Mouse (Mus musculus): Measurements from ENCODE around the gene Hmgn2. TPM values are rescaled to one million over a fixed set of nuclear protein-coding genes. Genes with fewer than 3 reads are reported as not detected.

The Hmgn2 gene
- polyA plus RNA-seq (2014; fragmentation: Illumina TruSeq; extraction: RNeasy Lipid Tissue Mini Kit (QIAGEN cat#74804)), result 1,094 TPM

DNA sequence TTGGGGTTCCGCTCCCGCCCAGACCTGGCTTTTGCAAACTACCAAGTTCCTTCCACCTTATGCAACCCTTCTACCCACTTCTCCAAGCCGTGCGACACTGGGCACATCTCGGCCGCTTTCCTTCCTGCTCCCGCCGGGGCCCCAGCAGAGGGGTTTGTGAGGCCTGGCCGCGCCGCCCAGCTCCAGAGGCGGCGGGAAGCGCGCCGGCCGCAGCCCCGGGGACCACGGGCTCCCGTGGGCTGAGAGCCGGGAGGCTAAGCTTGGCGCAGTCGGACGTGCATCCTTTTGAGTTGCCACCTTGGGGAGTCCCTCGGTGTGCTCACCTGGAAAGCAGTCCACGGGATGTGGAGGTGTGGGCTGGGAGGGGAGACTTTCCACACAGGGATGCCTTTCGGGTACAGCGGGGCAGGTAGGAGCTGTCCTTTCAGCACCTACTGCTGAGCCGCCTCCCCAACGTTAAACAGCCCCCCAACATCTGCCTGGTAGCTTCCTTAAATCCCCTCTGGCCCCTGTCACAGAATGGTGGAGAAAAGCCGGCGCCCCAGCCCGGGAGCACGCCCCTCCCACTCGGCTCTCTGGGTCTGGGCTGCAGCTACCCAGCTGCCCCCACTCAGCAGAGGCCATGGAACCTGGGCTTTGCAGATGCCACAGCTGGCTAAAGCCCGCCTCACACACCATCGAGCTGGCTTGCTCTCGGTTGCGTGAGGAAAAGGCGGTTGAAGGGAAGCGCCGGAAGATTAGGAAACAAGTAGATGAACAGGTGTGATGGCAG, at the start of gene Hmgn2:
Gene Hmgn2 (minus strand): TSS at position 501 of the 772 bp plus-strand sequence.

DNA sequence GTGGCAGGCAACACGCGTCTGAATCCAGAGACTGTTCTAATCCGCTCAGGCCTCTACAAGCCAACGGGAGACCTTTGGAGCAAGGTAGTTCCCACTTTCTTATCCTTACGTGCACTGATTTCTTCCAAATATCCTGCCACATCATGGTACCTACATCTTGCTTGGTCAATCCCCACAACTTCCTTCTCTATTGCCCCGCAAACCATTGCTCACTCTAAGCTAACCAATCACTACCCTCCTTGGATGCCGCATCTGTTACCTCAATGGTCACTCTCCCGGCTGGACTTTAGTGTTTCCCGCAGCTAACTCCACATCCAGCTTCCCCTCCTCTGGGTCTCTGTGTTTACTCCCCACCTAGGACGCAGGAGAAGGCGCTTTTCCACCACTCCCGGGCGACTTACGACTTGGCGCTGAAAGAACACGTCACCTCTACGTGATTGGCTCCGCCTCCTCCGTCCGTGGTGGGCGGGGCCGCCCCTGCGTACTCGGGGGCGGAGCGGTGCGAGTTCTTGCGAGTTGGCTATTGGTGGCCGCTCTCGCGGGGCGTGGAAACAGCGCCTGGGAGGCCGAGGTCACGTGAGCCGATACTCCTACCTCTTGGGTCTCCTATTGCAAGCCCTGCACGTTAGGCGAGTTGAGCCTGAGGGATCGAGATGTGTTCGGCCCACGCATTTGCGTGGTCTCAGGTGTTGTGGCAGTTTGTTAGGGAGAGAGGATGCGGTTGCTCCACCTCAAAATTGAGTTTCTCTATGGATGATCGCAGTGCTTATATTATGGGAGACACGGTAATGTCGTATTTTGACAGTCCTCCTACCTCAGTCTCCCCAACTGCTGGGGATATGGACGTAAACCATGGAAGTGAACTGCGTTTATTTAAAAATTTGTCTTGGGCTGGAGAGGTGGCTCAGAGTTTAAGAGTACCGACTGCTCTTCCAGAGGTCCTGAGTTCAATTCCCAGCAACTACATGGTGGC, 32.3 kb upstream of the Hmgn2 start, which contains the start of gene Dhdds:
Gene Dhdds (minus strand): TSS at position 453 of the 973 bp plus-strand sequence.

Other genes starting within 250 kb of the Hmgn2 start
- 28.5 TPM for gene Arid1a, start 211.9 kb downstream of the Hmgn2 start, polyA plus RNA-seq (2014; fragmentation: Illumina TruSeq; extraction: RNeasy Lipid Tissue Mini Kit (QIAGEN cat#74804))
- 0.63 TPM for gene Rps6ka1, start 80.9 kb downstream of the Hmgn2 start, polyA plus RNA-seq (2014; fragmentation: Illumina TruSeq; extraction: RNeasy Lipid Tissue Mini Kit (QIAGEN cat#74804))
- gene Dhdds, start 32.3 kb upstream of the Hmgn2 start, polyA plus RNA-seq (2014; fragmentation: Illumina TruSeq; extraction: RNeasy Lipid Tissue Mini Kit (QIAGEN cat#74804)), result 20.6 TPM
- 1.3 TPM for gene Lin28a, start 50.2 kb upstream of the Hmgn2 start, polyA plus RNA-seq (2014; fragmentation: Illumina TruSeq; extraction: RNeasy Lipid Tissue Mini Kit (QIAGEN cat#74804))
- gene Zfp683, start 85.2 kb upstream of the Hmgn2 start, polyA plus RNA-seq (2014; fragmentation: Illumina TruSeq; extraction: RNeasy Lipid Tissue Mini Kit (QIAGEN cat#74804)), result not detected
- gene Crybg2, start 92.2 kb upstream of the Hmgn2 start, polyA plus RNA-seq (2014; fragmentation: Illumina TruSeq; extraction: RNeasy Lipid Tissue Mini Kit (QIAGEN cat#74804)), result not detected
- gene Cd52, start 126.4 kb upstream of the Hmgn2 start, polyA plus RNA-seq (2014; fragmentation: Illumina TruSeq; extraction: RNeasy Lipid Tissue Mini Kit (QIAGEN cat#74804)), result 44.5 TPM
- not detected for gene Ubxn11, start 133.9 kb upstream of the Hmgn2 start, polyA plus RNA-seq (2014; fragmentation: Illumina TruSeq; extraction: RNeasy Lipid Tissue Mini Kit (QIAGEN cat#74804))
- not detected for gene Sh3bgrl3, start 160.1 kb upstream of the Hmgn2 start, polyA plus RNA-seq (2014; fragmentation: Illumina TruSeq; extraction: RNeasy Lipid Tissue Mini Kit (QIAGEN cat#74804))
- gene Cep85, start 218.5 kb upstream of the Hmgn2 start, polyA plus RNA-seq (2014; fragmentation: Illumina TruSeq; extraction: RNeasy Lipid Tissue Mini Kit (QIAGEN cat#74804)), result 6.6 TPM
- gene Gm7534, start 234.4 kb upstream of the Hmgn2 start, polyA plus RNA-seq (2014; fragmentation: Illumina TruSeq; extraction: RNeasy Lipid Tissue Mini Kit (QIAGEN cat#74804)), result not detected